Mouse (Mus musculus) bone marrow, adult 2 months (tissue): ENCODE measurements around the gene Abi3.
A peak's percentile ranks its signal among the peaks of the same experiment; 100 is the strongest.

Source experiments
- CTCF ChIP-seq: fragments of 200-500 bp; IDR thresholded peaks from 2 replicates; pipeline ENCODE4 v1.5.1; 2011; ENCODE audit warnings: low read length, control low read depth; ENCODE audit not compliant: control insufficient read depth, insufficient read depth
- POLR2A ChIP-seq: fragments of 200-500 bp; IDR thresholded peaks from 2 replicates; pipeline ENCODE4 v1.6.1; 2011; ENCODE audit warnings: low read depth, mild to moderate bottlenecking, control low read depth, low read length, borderline replicate concordance; ENCODE audit not compliant: control insufficient read depth

DNA sequence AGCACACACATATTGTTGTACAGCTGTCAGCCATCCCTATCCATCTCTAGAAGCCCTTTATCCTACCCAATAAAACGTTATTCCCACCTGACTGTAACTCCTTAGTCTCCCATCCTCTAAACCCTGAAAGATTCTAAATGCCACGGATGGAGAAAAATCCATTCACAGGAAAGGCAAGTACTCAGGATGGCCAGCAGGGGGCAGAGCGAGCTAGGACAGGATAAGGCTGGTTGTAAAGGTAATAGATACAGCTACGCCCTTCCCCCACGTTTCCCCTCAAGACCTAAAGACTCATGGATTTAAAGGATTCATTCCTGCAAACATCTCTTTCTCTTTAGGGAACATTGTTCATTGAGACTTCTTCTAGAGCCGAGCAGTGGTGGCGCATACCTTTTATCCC is 34.0 kb upstream of the Abi3 start:
- TF ChIP-seq CTCF (peak; percentile 94), POLR2A (no peak)
